In the genomic region with DNA sequence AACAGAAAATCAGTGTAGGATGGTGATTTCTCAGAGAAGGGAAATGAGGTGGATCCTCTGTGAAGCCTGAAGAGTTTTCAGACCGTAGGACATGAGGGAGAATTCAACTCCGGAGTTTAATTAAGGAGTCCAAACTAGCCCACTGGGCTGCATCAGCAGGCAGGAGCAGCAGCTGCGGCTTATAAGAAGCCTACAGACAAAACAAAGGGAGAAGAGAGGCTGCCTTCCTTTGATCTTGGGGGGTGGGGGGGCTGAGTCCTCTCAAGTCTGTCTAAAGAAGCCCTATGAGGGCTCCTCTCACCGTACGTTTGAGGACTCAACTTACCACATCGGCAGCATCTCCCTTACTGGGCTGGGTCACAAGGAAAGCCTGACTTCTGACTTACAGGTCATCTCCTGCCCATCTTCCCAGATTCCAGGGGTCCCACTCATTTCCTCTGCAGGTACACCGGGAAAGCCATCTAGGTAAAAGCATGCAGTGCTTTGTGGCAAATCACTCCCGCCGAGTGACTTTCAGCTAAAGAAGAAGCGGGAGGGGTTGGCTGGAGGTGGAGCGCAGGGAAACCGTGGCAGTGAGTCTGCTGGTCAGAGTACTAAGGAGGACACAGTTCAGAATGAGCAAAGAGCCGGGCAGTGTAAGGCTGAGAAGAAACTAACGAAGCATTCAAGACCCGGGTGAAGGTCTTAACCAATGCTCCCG, we compare ENCODE assay signal across 7 mouse cellular contexts. TPM values are rescaled to one million over a fixed set of nuclear protein-coding genes. Genes with fewer than 3 reads are reported as not detected.
A peak's percentile ranks its signal among the peaks of the same experiment; 100 is the strongest.
DNase-seq lines count a peak whose midpoint lies in the region; ATAC-seq lines count a peak whose summit lies in the region.

No protein-coding gene starts in this region.

- H3K4me2 ChIP-seq in intestine, embryonic 15.5 days (replicated peaks), result peak overlapping the region; percentile 37
- H3K4me2 ChIP-seq in midbrain, embryonic 12.5 days (replicated peaks), result peak overlapping the region; percentile 49

- H3K27me3 ChIP-seq in intestine, embryonic 15.5 days (replicated peaks), result no peaks in the 10 kb centered on the region
- H3K27me3 ChIP-seq in midbrain, embryonic 12.5 days, result no peaks in the 10 kb centered on the region

- DNase-seq in R1 (ENCODE audit: low read depth, low spot score), result peak; percentile 32
- peak; percentile 57 for DNase-seq in embryo, embryonic 11 days
- DNase-seq in frontal cortex, postnatal 36 days (ENCODE audit: low spot score in 2 of 2), result no peak
- no peak for DNase-seq in urinary bladder, adult 2 months (ENCODE audit: low spot score)
- DNase-seq in left cerebral cortex, adult 11 months (ENCODE audit: low spot score), result no peak

- H3K4me1 ChIP-seq in intestine, embryonic 15.5 days (replicated peaks), result peaks cover 19% of the 10 kb centered on the region
- H3K4me1 ChIP-seq in midbrain, embryonic 12.5 days, result peaks cover 41% of the 10 kb centered on the region

- no peak overlapping the region for H3K9ac ChIP-seq in intestine, embryonic 15.5 days
- H3K9ac ChIP-seq in midbrain, embryonic 12.5 days (replicated peaks), result peak overlapping the region; percentile 52

- no peak overlapping the region for H3K27ac ChIP-seq in intestine, embryonic 15.5 days
- H3K27ac ChIP-seq in midbrain, embryonic 12.5 days (replicated peaks), result peak overlapping the region; percentile 60; the same call in 1 of the 2 replicates

- no peak overlapping the region for H3K4me3 ChIP-seq in intestine, embryonic 15.5 days (replicated peaks)
- H3K4me3 ChIP-seq in midbrain, embryonic 12.5 days, result peak overlapping the region; percentile 23

- H3K9me3 ChIP-seq in intestine, embryonic 15.5 days, result no peaks in the 10 kb centered on the region
- H3K9me3 ChIP-seq in midbrain, embryonic 12.5 days, result no peaks in the 10 kb centered on the region

- no peaks in the 10 kb centered on the region for H3K36me3 ChIP-seq in intestine, embryonic 15.5 days
- H3K36me3 ChIP-seq in midbrain, embryonic 12.5 days, result no peaks in the 10 kb centered on the region

- 26% methylated on average over 16 of the region's 16 CpGs for WGBS in intestine, embryonic 15.5 days
- 2% methylated on average over 16 of the region's 16 CpGs for WGBS in midbrain, embryonic 12.5 days

- peak; percentile 42; the same call in 1 of the 2 replicates for ATAC-seq in intestine, embryonic 15.5 days
- ATAC-seq in midbrain, embryonic 12.5 days (ENCODE audit: low FRiP score, low read depth), result peak; percentile 66

RNA-seq across cellular contexts. Expression of a gene that starts 13.2 kb away (rescaled TPM):
- 9.4 and 10.3 TPM in 2 replicates for polyA plus RNA-seq in intestine, embryonic 15.5 days (2015; fragmentation: Nextera tagmentation; extraction: Ambion mirVana)
- polyA plus RNA-seq in midbrain, embryonic 12.5 days (2016; fragmentation: Nextera tagmentation; extraction: Ambion mirVana), result 25.1 and 29.2 TPM in 2 replicates
- 9.8 and 11.5 TPM in 2 replicates for polyA plus RNA-seq in urinary bladder, adult 2 months (2012; rRNA removed)

RNA-seq across cellular contexts. Expression of a gene that starts 13.3 kb away (rescaled TPM):
- 618 and 622 TPM in 2 replicates for polyA plus RNA-seq in intestine, embryonic 15.5 days (2015; fragmentation: Nextera tagmentation; extraction: Ambion mirVana)
- 460 and 470 TPM in 2 replicates for polyA plus RNA-seq in midbrain, embryonic 12.5 days (2016; fragmentation: Nextera tagmentation; extraction: Ambion mirVana)
- polyA plus RNA-seq in urinary bladder, adult 2 months (2012; rRNA removed), result 422 and 491 TPM in 2 replicates

Comparison
In these comparisons a context has a peak if more than half of its experiments do, and no peak if none do; other contexts are left out.
1. DNase-seq: peak in R1 (single experiment) and embryo, embryonic 11 days (single experiment); none in frontal cortex, postnatal 36 days (0 of 2), urinary bladder, adult 2 months (single experiment) and left cerebral cortex, adult 11 months (single experiment).